Mouse (Mus musculus) WW6 (cell line): ENCODE measurements around the gene Foxo3.
A peak's percentile ranks its signal among the peaks of the same experiment; 100 is the strongest.

ENCODE experiments used
- DNase-seq: peaks from one replicate; pipeline ENCODE4 v3.0.0-alpha.2; 2013; ENCODE audit warnings: low read depth, low spot score

Foxo3 gene

DNA sequence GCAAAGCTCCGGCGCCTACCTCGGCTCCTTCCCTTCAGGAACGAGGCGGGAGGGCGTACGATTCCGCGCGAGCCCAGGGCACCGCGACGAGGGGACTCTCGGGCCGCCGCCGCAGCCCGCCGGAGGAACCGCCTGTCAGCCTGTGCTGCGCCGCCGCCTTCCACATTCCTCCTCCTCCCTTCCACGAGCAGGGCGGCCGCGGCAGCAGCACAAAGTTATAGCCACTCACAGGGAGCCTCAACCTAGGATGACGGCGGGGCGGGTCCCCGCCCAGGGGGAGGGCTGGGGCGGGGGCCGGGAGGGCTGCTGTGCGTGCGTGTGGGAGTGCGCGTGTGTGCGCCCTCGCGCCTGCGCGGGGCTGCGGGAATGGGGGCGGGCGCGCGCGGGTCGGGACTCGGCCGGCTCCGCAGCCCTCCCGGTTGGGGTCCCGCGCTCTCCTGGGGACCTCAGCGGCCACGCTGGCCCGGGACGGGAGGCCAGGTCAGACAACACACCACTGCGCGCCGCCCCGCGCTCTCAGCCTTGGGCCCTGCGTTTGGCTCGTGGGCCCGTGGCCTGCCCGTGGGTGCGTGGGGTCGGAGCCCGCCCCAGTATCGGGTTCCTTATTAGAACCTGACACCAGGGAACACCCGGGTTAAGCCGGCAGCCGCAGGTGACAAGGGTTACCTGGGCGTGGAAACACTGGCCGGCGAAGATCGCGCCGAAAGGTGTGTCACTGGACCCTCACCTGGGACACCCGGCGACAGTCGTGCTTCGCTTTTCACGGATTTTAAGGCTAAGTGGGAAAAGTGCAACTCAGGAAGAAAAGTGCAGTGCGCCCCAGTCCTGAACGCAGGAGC, at the start of gene Foxo3:
Gene Foxo3, minus strand, starts transcription at position 249 of the 839 bp plus-strand sequence.
- no peak for DNase-seq

- DNase-seq: no peak
Observed at GRCm38 (mm10) chr10:42325305-42325704, 48.8 kb upstream of the Foxo3 start.

GRCm38 (mm10) chr10:42323978-42324377, 47.4 kb upstream of the Foxo3 start:
- DNase-seq: no peak

GRCm38 (mm10) chr10:42313222-42313786, 36.7 kb upstream of the Foxo3 start:
- DNase-seq: no peak

GRCm38 (mm10) chr10:42312557-42312956, 36.0 kb upstream of the Foxo3 start:
- no peak for DNase-seq

DNA sequence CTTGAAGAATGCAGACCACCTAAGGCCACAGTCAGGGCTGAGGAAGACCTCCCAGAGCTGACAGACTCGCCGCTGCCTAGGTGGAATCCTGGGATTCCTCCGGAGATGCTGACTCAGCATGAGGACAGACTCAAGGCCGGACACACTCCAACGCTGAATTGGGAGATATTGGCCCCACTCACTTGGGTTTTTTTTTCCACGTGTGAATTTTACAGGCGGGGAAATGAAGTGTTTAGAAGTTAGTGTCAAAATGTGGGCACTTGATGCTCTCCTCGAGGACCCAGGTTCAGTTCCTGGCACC, 32.1 kb upstream of the Foxo3 start:
- no peak for DNase-seq

DNA sequence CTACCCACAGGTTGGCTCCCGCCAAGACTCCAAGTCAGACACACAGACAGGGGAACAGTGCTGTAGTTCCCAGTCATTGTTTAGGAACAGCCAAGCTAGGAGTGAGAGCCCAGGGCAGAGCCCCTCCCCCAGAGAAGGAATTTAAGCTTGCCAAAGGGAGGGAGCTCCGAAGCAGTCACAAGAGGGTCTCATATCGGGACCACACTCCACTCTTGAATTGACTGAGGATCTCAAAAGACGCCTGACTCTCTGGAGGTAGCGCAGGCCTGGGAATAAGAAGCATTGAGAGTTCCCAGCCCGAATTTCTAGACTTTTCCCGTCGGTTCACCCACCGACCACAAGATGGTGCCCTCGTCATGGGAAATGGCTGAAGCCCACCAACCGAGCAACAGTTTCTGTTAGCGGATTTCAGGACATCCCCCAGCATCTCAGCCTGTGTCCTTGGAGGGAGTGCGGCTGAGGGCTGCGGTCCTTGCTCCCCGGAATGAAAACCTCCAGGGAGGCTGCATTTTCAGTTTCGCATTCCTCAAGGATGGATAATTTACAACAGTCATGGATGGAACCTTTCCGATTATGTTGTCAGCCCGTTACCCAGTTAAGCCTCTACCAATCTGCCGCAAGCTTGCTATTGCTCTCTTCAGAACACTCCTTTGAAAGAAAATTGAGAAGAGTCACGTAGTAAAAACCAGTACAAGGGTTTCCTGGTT, 31.6 kb upstream of the Foxo3 start:
- DNase-seq: peak; percentile 67

DNA sequence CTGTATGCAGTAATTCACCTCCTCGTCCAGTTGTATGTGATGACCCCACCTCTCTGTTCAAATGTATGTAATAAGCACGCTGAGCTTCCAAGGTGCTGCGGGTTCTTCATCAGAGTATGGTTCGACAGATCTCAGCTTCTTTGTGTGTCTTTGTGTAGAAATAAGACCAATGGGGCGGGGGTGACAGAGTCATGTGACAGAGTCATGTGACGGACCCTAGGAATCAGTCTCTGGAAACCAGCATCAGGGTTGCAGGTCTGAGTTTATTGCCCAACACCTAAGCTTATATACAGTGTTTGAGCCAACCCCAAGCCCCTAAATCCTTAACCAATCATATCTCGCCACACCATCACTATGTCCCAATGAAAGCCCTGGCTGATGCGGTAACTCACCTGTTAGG, 29.9 kb upstream of the Foxo3 start:
- DNase-seq: no peak

DNA sequence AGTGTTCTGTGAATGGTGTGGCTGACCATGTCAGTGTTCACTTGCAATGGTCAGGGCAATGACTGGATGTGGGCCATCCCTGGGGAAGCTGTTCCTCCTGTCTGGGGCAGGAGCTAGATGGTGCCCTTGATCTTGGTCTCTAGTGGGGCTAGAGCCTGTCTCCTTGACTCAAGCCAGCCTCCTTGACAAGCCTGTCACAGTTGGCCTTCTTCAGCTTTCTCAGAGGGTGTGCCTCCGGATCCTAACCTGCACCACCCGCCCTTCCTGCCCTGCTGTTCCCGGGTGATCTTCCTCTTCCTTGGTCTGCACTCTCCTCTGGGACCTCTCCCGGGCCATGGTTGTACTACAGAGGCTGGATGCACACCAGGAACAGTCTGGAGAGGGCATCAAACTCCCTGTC, 24.2 kb upstream of the Foxo3 start:
- DNase-seq: no peak

GRCm38 (mm10) chr10:42299967-42300366, 23.4 kb upstream of the Foxo3 start:
- DNase-seq: no peak

GRCm38 (mm10) chr10:42299426-42299825, 22.9 kb upstream of the Foxo3 start:
- DNase-seq: no peak

- no peak for DNase-seq
Observed at GRCm38 (mm10) chr10:42297954-42298353, 21.4 kb upstream of the Foxo3 start.

- DNase-seq: no peak
Observed at GRCm38 (mm10) chr10:42297109-42297508, 20.6 kb upstream of the Foxo3 start.

- no peak for DNase-seq
Observed at GRCm38 (mm10) chr10:42296559-42296958, 20.0 kb upstream of the Foxo3 start.

GRCm38 (mm10) chr10:42295028-42295427, 18.5 kb upstream of the Foxo3 start:
- DNase-seq: no peak

DNA sequence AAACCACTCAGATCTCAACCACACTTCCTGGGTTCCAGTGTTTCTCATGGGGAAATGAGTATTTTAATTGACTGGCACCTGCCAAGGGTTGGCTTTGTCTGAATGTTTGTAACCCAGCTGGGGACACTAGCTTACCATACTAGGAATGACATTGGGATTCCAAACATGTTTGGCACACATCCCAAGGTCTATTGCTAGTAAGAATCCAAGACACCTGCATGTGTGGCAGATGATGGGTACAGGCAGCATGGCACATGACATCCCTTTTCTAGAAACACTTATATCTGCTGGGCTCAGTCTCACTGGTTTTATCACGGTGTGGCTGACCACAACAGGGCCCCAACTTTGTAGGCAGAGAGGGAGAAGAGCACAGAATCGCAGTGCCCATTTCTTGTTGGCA, 17.8 kb upstream of the Foxo3 start:
- DNase-seq: no peak

GRCm38 (mm10) chr10:42293877-42294276, 17.3 kb upstream of the Foxo3 start:
- no peak for DNase-seq

- no peak for DNase-seq
Observed at GRCm38 (mm10) chr10:42291360-42291759, 14.8 kb upstream of the Foxo3 start.

DNA sequence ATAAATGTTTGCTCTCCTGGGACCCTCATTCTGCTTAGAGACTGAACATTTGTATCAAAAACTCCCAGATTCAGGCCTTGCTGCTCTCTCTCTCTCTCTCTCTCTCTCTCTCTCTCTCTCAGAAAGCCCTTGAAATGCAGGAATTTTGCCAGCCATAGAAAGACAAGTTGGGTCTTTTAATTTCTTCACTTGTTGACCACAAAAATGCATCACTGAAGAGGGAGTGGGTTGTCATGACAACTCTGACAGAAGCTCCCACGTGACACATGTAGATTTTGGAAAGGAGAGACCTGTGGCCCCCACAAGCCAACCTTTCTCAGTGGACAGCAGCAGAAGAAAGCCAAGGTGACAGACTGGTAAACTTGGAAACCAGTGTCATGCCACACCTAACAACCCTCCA, 11.1 kb upstream of the Foxo3 start:
- no peak for DNase-seq

DNA sequence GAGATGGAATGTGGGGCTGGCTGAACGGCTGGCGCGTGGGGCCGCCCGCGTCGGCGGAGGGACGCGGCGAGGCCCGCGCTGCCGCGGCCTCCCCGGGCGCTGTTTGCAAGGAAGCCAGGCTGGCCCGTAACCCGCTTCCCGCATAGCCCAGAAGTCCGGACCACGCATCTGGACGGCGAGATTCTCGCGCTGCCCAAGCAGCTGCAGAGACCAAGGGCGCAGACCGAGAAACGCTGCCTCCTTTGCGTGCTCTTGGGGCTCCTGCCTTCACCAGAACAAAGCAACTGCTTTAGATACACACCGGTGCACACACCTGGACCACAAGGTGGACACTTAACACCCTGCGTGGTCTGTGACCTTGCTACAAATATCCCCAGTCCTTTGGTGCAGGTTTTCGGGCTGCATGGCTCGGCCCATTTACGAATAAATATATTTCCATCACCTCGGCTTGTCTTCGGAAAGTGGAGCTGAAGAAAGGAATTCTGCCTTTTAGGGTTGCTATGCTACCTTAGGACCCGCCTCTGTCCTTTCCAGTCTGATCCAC, 1.8 kb upstream of the Foxo3 start:
- DNase-seq: no peak

- peak; percentile 93 for DNase-seq
Observed at GRCm38 (mm10) chr10:42277476-42278306, 1.1 kb upstream of the Foxo3 start.
